Mouse (Mus musculus): Measurements from ENCODE around the gene Ano9.

DNA sequence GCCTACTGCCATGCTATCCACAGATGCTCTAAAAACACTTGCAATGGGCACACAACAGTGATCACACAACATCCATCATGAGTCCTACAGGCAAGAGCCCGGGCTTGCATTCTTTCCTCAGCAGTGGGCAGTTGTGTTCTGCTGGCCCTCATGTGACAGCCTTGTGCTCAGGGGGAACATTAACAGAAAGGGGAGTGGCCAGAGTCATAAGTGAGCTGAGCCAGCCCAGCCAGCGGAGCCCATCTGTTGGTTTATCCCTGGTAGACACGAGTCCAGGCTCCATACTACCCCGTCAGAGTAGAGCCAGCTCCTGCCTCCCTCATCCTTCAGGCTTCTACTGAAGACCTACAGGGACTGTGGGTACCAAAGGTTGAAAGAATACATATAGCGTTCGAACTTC is 23.7 kb downstream of the Ano9 start:
- TF ChIP-seq POLR2A (IDR thresholded peaks at IDR 0.05; ENCODE audit: extremely low read depth, insufficient read depth, low read length) (no peak), CTCF (IDR thresholded peaks at IDR 0.05; ENCODE audit: low read depth, low read length) (no peak)

Measured in liver, adult 2 months (tissue).